Mouse (Mus musculus): ENCODE measurements around the gene Zfhx3. TPM values are rescaled to one million over a fixed set of nuclear protein-coding genes. Genes with fewer than 3 reads are reported as not detected.

Gene Zfhx3
- total and polyA plus RNA-seq, 2 experiments from 2014 or later, result 9.6 to 13.8 TPM

DNA sequence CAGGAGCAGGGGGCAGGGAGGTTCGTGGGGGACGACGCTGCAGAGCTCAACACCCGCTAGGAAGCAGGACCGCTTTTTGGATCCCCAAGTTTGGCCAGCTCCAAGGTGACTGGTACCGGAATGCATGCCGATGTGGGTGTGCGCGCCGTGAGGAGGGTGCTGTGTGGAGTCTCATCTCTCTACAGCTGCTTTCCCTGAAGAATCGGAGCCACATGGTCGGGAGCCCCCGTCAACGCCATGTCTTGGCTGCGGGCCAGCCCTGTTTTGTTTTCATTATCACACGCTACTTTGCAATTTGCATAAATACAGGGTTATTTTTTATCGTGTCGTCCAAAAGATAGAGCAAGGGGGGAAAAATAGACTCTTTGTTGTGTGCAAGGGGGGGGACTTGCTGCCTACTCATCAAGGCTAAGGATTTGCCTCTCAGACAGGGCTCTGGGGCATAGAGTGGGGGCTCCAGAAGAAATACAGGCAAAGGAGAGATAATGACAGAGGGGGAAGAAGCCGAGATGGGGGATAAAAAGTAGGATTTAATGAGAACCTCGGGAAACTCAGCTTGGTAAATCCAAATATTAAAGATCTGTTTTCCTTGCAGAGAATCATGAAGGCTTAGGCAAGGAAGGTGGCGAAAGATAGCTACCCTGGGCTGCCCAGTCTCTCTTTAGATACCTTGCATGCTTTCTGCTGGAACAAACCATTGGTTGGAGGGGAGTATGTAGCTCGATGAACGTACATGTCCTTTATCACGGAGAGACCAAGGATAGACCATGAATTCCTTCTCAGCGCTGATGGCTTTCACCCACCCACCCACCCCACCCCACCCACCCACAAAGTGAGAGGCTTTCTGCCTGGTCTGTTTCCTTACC, 595.5 kb downstream of the Zfhx3 start:
- peak overlapping the region; percentile 66 for H3K4me2 ChIP-seq (ENCODE audit: low read depth)
- H3K36me3 ChIP-seq (ENCODE audit: insufficient read depth), result no peaks in the 10 kb centered on the region
- peak overlapping the region; percentile 64 for H3K27ac ChIP-seq (ENCODE audit: low read depth, low read length)
- WGBS, result 21% methylated on average over 25 of the region's 25 CpGs
- H3K4me1 ChIP-seq (ENCODE audit: insufficient read depth), result peaks cover 25% of the 10 kb centered on the region
- peak; percentile 80 for DNase-seq
- H3K9ac ChIP-seq, result peak overlapping the region; percentile 51
- no peak for TF ChIP-seq CTCF (IDR thresholded peaks at IDR 0.05; ENCODE audit: low read depth)
- peak; percentile 67 for ATAC-seq
- H3K27me3 ChIP-seq (ENCODE audit: insufficient read depth, low read length), result no peaks in the 10 kb centered on the region
- H3K9me3 ChIP-seq (ENCODE audit: low read length), result no peaks in the 10 kb centered on the region
- H3K4me3 ChIP-seq (ENCODE audit: low read depth, low read length), result peak overlapping the region; percentile 38

- Histone ChIP-seq H3K9ac (no peak overlapping the region), H3K36me3 (ENCODE audit: insufficient read depth) (no peaks in the 10 kb centered on the region), H3K9me3 (ENCODE audit: low read length) (no peaks in the 10 kb centered on the region), H3K4me2 (ENCODE audit: low read depth) (no peak overlapping the region), H3K4me3 (ENCODE audit: low read depth, low read length) (no peak overlapping the region), H3K27ac (ENCODE audit: low read depth, low read length) (no peak overlapping the region), H3K27me3 (ENCODE audit: insufficient read depth, low read length) (no peaks in the 10 kb centered on the region), H3K4me1 (ENCODE audit: insufficient read depth) (peaks cover 25% of the 10 kb centered on the region)
- TF ChIP-seq CTCF (IDR thresholded peaks at IDR 0.05; ENCODE audit: low read depth), result no peak
- ATAC-seq (no peak), DNase-seq (no peak)
- WGBS, result 50% methylated on average over 8 of the region's 8 CpGs
These were observed 596.6 kb downstream of the Zfhx3 start for GRCm38 (mm10) chr8:108538929-108539555.

- Histone ChIP-seq H3K4me3 (ENCODE audit: low read depth, low read length) (no peak overlapping the region), H3K9ac (no peak overlapping the region), H3K27ac (ENCODE audit: low read depth, low read length) (no peak overlapping the region), H3K36me3 (ENCODE audit: insufficient read depth) (no peaks in the 10 kb centered on the region), H3K4me1 (ENCODE audit: insufficient read depth) (peaks cover 5% of the 10 kb centered on the region; the same call in 1 of the 2 replicates), H3K27me3 (ENCODE audit: insufficient read depth, low read length) (no peaks in the 10 kb centered on the region), H3K4me2 (ENCODE audit: low read depth) (no peak overlapping the region), H3K9me3 (ENCODE audit: low read length) (0 out of 2 replicates have a peak, but pooled peaks cover 3% of the 10 kb centered on the region)
- DNase-seq (peak; percentile 57), ATAC-seq (0 out of 2 replicates have a peak, but pooled peaks have one; percentile 20)
- TF ChIP-seq CTCF (IDR thresholded peaks at IDR 0.05; ENCODE audit: low read depth), result no peak
- 65% methylated on average over 8 of the region's 8 CpGs for WGBS
These were observed 610.1 kb downstream of the Zfhx3 start for GRCm38 (mm10) chr8:108552518-108552917.

DNA sequence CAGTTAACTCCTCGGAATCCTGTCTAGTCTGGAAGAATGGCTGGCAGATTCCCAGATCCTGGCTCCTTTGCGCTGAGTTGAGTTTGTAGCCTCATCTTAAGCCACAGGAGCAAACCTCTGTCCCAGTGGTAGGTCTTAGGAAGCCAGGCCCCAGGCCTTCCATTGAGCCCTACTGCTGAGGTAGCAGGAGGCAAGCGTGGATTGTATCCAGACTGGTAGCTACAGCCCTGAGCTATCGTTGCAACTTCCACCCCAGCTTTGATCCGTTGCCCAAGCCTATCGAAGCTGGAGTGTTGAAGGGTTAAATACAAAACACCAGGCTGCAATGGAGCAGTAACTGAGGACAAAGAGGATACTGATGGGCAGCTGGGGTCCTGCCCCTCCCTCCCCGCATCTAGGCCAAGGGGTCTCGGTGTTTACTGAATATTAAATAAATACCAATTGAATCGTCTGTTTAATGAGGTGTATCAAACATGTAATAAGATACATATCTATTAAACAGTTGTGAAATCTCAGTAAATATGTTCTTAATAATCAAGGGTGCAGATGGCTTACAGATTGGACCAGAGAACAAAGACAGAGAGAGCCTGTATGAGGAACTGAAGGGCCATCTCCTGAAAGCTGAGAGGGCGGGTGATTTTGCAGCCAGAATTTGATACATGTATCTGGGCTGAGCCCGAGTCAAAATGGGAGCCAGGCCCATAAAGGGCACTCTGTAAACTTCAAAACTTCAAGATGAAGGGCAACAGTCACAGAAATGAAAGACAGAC, 611.5 kb downstream of the Zfhx3 start:
- 50% methylated on average over 11 of the region's 11 CpGs for WGBS
- H3K9me3 ChIP-seq (ENCODE audit: low read length), result 0 out of 2 replicates have a peak, but pooled peaks cover 3% of the 10 kb centered on the region

GRCm38 (mm10) chr8:108554578-108555245, 612.3 kb downstream of the Zfhx3 start:
- H3K4me2 ChIP-seq (ENCODE audit: low read depth), result no peak overlapping the region
- DNase-seq (no peak), ATAC-seq (no peak)
- H3K4me3 ChIP-seq (ENCODE audit: low read depth, low read length), result no peak overlapping the region
- no peak overlapping the region for H3K9ac ChIP-seq
- no peak overlapping the region for H3K27ac ChIP-seq (ENCODE audit: low read depth, low read length)
- H3K9me3 ChIP-seq (ENCODE audit: low read length), result 0 out of 2 replicates have a peak, but pooled peaks cover 3% of the 10 kb centered on the region
- 65% methylated on average over 12 of the region's 12 CpGs for WGBS
- peaks cover 5% of the 10 kb centered on the region; the same call in 1 of the 2 replicates for H3K4me1 ChIP-seq (ENCODE audit: insufficient read depth)
- H3K36me3 ChIP-seq (ENCODE audit: insufficient read depth), result no peaks in the 10 kb centered on the region
- no peaks in the 10 kb centered on the region for H3K27me3 ChIP-seq (ENCODE audit: insufficient read depth, low read length)
- TF ChIP-seq CTCF (IDR thresholded peaks at IDR 0.05; ENCODE audit: low read depth), result no peak

More for the DNA sequence above, 611.5 kb downstream of the Zfhx3 start:
- DNase-seq, result no peak
- no peak overlapping the region for H3K4me3 ChIP-seq (ENCODE audit: low read depth, low read length)
- peaks cover 5% of the 10 kb centered on the region; the same call in 1 of the 2 replicates for H3K4me1 ChIP-seq (ENCODE audit: insufficient read depth)
- ATAC-seq, result no peak
- H3K36me3 ChIP-seq (ENCODE audit: insufficient read depth), result no peaks in the 10 kb centered on the region
- H3K27me3 ChIP-seq (ENCODE audit: insufficient read depth, low read length), result no peaks in the 10 kb centered on the region
- no peak overlapping the region for H3K27ac ChIP-seq (ENCODE audit: low read depth, low read length)
- no peak overlapping the region for H3K4me2 ChIP-seq (ENCODE audit: low read depth)
- no peak overlapping the region for H3K9ac ChIP-seq
- TF ChIP-seq CTCF (IDR thresholded peaks at IDR 0.05; ENCODE audit: low read depth), result no peak

DNA sequence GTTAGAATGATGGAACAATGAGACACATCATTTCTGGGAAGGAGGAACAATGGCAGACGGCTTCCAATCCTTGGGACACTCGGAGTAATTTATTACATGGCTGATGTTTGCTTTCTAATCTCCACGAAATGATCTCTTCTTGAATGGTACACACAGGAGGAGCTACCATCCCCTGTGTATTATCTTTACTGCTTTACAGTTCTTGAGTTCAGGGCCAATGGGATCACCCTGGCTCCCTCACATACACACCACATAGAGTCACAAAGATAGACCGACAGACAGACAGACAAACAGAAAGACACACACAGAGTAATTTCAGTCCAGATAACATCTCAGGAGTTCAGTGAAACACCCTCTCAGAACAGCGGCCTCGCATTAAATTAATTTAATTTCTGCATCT, 621.0 kb downstream of the Zfhx3 start:
- Histone ChIP-seq H3K4me1 (ENCODE audit: insufficient read depth) (no peaks in the 10 kb centered on the region), H3K4me2 (ENCODE audit: low read depth) (no peak overlapping the region), H3K27ac (ENCODE audit: low read depth, low read length) (no peak overlapping the region), H3K27me3 (ENCODE audit: insufficient read depth, low read length) (no peaks in the 10 kb centered on the region), H3K9ac (no peak overlapping the region), H3K9me3 (ENCODE audit: low read length) (no peaks in the 10 kb centered on the region), H3K36me3 (ENCODE audit: insufficient read depth) (no peaks in the 10 kb centered on the region), H3K4me3 (ENCODE audit: low read depth, low read length) (no peak overlapping the region)
- no peak for DNase-seq
- WGBS, result 62% methylated on average over 6 of the region's 6 CpGs
- no peak for TF ChIP-seq CTCF (IDR thresholded peaks at IDR 0.05; ENCODE audit: low read depth)
- no peak for ATAC-seq
